Mouse (Mus musculus) retina, postnatal 7 days (tissue): ENCODE measurements at regions not wholly inside any gene's neighbourhood (a gene's known extent, or its start where the extent isn't known, plus 50 kb on each side); places are given as distances from the start of the nearest gene placed in this dataset.

Experiments used
- DNase-seq: peaks from one replicate; pipeline ENCODE4 v3.0.0-alpha.2; 2012; ENCODE audit warnings: low read depth, low spot score

DNA sequence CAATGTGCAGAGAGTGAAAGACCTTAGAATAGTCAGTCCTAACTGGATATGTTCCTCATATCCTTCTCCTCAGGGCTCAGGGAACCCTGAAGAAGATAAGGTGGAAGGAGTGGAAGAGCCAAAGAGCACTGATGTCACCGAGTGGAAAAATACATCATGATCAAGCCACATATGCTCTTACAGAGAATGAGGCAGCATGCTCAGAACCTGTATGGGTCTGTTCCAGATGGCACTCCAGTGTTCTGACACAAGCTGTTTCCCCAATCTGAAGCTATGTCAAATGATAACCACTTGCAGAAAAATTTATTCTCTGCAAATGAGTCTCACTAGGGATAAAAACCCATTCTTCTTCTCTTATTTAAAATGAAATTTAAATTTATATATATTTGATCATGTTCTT lies 572.6 kb upstream of the Robo2 start:
- no peak for DNase-seq

DNA sequence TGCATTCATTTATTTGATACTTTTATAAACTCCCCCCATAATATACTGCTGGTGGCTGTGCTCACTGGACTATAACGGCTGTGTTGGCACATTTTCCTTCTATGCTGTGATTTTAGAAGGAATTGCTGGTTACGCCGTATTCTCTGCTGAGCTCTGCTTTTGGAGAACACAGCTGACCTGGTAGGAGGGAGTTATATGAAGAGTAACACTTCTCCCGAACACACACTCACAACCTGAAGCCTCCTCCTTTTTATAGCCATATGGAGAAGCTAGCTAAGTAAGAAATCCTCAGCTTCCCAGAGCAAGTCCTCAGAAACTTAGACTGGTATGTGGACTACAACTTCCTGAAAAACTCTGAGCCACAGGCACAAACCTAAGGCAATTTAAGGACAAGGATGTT lies 554.5 kb upstream of the Robo2 start:
- no peak for DNase-seq

DNA sequence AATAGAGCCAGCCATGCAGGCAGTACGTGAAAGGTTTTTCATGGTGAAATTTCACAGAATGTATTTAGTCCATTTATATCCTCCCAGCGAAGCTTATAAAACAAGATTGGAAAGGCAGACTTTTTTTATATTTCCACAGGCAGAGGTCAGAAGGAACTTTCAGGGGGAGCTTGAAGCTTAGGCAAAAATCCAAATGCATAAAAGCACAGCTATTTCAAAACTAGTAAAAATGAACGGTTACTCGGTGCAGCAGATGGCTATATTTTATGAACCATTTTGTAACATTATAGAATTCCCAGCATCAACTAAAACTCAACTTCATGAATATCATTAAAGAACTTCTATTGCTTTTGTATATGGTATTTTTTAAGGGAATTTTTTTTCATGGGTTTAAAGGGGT lies 518.1 kb upstream of the Robo2 start:
- no peak for DNase-seq

DNA sequence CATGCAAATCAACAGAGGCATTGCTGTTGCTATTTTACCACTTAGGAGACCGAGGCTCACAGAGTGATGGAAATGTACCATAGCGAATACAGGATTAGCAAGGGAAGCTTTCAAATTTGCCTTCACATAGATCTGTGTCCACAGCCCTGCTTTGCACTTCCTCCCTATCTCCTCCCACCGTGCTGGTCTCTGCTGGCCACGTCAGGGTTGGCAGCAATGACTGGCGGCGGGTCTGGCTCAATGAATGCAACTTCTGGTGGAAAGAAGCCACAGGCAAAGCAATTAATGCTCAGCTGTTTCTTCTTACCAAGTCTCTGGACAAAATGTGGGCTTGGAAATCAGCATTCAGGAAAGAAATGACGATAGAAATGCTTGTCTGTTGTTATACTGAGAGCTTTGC lies 489.2 kb upstream of the Robo2 start:
- DNase-seq = peak; percentile 9

DNA sequence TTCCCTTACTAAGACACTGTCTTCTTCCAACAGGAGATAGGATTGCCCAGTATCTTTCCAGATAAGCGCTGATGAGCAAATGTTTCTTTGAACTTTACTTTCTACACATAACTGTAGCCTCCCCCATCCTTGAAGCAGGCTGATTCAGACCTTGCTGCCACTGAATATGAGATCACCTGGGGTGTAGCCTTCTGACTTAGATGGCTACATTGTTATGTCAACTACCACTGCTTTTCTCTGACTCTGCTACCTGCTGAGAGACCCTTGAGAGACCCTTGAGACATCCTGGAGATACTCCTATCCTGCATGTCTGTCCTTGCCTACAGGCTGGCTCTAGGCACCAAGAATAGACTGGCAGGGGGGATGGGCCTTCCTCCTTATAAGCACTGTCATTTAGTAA lies 476.1 kb upstream of the Robo2 start:
- DNase-seq = no peak

DNA sequence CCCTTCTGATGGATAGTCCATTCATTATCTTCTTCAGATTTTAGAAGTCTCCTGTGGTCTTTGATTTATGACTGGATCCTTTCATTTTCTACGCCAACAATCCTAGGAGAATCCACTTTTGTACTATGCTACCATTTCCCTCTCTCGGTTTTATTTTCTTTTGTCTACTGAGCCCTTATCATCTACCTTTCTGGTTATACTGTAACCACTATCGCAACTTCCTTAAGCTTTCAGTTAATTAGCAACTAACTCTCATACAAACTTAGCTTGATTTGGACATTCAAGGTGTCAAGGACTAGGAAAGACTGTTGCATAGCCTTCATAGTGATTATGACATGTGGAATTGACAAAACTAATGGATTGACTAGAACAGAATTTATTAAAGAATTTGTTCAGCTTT lies 467.0 kb upstream of the Robo2 start:
- no peak for DNase-seq

DNA sequence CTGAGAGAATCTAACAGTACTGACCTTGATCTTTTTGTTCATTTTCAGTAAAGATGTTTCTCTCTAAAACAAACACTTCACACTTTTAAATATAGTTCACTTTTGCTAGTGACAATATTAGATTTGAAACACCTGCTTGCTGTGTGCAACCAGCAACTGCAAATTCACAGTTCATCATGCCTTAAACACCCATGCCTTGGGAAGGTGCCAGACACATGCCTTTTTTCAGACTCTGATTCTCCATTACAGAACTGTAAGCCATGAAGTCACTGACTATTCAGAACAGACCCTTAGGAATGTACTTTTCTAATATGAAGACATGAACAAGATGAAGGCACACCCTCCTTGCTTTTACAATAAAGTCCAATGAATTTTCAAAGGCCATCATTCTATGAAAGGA lies 462.1 kb upstream of the Robo2 start:
- no peak for DNase-seq

DNA sequence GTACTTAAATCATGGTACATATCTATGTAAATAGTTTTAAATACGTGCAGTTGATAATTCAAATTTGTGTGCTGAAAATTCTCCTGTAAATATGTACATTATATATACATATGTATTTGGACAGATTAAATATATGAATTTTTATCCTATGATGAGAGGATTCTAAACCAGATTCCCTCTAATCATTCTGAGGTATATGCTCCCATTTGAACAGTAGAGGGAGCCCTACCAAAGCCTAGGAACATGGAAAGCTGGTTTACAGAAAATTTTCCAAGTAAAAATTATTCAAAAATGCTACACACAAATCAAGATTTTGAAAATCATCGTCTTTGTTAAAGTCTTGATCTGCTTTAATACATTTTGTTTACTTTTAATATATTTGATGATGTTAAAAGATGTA lies 446.1 kb upstream of the Robo2 start:
- DNase-seq = peak; percentile 2

DNA sequence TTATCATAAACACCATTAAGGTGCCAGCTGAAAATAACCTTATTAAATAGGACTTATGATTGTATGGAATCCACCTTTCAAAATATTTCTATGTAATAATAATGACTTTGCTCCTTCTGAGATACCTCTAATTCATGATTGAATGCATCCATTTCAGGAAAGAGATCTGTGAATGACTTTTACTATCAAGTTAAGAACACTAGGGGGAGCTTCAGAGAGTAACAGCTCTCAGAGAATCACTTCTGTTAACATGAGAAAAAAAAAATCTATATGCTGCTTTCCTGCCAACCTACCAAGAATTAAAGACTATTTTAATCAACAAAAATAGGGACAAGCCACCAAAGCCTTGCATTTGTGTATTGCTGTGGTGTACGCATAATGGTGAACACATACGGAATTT lies 428.4 kb upstream of the Robo2 start:
- DNase-seq = no peak

DNA sequence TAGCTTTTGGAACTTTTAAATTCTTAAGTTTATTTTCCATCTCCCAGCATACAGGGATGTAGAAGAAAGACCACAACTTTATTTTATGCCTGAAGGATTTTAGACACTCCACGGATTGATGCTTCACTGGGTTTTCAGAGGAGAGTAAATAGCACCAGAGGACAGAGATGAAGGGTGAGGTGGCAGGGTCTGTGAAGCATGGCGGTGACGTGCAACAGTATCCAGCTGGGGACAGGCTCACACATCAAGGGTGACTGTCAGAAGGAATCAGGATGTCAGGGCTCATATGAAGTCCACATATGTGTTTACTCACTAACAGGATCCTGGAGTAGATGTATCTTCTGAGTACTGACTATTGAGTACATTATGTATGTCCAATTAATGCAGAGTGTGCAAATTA lies 402.8 kb upstream of the Robo2 start:
- no peak for DNase-seq

DNA sequence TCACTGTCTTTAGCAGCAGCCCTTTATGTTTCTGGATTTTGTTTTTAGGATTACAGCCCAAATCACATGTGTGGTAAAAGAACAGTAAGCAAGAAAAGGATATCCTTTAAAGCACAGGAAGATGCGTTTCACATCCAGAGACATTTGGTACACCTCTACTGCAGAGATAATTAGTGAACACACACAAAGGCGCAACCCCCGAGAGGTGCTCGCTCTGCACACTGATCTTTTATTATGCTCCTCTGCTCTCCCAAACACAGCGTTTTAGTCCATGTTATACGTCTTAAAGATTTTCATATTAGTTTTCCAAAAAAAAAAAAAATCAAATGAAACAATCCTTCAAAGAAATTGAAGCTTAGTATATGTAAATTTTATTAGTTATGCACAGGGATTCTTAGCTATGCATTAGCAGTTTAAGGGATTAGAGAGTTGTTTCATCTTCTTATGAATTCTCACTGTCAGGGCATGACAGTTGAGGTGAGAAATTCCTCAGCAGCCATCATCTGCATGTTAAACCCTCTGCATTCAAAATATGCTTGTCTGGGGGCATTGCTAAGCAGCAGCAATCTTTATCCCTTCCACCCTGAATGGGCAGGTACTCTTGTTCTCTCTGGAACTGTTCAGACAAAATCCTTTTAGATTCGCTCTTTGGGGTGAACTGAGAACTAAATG lies 397.7 kb upstream of the Robo2 start:
- DNase-seq = no peak

DNA sequence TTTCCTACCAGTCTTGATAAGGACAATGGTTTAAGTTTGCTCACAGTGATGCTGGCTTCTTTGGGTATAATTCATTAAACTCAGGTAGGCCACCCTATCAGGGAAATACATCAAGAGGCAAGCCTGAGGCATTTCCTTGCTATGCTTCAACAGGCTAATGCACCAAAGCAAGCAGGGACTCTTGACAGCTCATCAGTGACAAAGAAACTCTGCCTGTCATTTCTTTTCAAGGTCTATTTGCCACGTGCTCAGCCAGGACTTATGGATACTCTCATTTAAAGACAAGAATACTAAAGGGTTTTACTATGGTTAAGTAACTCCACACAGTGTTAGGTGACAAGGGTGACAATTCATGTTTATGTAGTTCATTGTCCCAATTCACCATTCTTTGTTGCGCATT lies 395.1 kb upstream of the Robo2 start:
- no peak for DNase-seq

DNA sequence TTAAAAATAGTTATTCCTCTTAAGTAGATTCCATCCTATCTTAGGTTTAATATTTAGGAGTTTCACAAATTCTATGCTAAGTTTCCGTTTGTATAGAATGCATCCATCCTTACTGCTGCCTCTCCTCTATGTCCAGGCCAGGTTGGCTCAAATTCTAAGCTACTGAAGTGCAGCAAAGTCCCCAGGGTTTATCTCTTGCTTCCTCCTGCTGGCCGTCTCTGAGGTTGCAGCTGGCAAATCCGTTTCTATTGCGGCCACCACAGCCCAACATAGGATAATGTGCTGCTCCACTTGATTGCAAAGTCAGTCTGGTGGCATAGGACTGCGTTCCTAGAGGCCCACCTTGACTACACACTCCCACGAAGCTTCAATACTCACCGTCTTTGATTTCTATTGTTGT lies 389.7 kb upstream of the Robo2 start:
- peak; percentile 41 for DNase-seq

DNA sequence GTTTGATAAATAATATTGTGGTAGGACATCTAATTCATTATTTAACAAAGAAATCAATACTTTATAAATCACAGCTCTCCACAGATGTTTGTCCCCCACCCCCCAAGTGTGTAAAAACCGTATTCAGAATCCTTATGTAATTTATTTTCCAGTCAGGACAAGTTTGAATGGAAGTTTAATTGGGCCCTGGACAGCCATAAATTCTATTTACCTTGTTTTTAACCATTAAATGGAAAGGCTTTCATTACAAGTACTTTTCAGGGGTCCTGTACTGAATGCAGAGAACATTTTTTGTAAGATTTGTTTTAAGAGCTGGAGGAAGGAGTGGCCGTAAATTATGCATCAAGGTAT lies 384.7 kb upstream of the Robo2 start:
- DNase-seq = no peak

DNA sequence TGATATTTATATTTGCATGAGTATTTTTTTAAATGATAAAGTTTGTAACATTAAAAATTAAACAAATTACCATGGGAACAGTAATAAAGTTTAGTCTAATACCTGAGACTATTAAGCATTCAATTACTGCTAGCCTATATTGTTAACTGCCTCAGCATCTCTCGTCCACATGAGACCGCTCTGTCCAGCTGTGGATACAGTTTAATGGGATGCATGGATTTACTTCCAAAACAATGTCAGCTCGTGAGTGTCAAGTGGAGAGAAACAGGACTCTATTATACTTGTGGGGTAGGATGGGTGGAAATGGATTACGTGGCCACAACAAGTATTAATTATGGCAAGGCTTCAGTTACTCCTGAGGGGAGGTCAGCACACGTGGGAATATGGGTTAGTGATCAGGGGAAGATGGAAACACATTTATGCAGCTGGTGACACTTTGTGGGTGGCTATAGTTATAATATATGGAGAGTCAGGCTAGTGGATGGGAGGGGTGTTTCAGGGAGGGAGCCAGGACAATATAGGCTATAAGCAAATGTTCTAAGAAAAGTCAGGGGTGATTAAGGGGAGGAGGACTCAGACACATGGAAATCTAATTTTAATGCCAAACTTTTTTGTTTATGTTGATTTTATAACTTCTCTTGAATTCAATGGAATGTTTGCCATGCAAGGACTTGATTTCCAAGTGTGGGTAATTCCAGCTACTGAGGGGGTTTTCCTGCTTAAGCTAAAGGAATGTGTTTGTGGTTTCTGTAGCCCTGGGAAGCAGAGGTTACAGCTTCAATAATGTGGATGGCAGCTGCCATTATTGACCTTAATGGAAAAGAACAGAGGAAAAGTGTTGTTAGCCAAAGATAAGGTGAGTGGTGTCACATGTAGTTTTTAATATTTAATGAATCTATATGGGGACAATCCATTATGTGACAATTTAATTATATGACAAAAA lies 384.0 kb upstream of the Robo2 start:
- no peak for DNase-seq

DNA sequence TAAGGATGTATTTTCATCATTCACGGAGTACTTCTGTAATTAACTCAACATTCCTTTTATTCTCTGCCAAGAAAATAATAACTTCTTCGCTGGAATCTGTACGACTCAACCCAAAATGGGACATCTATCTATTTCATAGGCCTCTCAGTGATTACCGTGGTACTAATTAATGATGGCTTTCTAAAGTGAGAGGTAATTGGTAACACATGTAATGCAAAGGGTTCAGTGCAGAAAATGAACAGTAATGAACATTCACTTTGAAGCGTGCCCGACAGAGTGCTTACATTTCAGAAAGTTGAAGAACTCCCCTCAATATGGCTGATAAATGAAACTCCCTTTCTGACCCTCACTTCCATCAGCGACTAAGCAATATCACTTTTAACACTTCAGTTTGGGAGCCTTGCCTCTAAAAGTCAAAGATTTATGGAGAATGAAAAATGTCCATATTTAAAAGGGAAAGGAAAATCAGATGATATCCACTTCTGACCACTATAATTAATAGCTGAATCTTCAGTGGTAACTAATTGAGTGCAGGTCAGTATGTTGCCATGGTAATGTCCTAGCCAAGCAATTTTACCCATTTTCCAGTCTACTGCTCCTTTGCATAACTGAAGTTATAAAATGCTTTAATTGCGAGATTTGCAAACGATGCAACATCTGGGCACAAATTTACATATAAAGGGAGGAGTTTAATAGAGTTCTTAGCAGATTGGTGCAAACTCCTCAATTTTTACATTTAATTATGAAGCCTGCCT lies 373.9 kb upstream of the Robo2 start:
- DNase-seq = no peak

DNA sequence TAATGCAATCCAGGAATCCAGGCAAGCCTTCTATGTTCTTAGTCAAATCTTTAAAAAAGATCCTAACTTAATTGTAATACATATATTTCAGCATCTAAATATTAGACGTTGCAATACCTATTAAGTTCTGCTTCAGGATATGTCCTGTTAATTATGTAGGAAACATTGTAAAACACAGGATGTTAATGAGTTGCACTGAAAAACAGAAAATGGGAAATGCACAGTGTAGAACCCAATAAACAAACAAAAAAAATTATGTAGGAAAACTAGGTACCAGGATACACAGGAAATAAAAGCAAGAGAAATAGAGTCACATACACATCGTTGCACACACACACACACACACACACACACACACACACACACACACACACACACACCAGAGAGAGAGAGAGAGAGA lies 368.8 kb upstream of the Robo2 start:
- no peak for DNase-seq

DNA sequence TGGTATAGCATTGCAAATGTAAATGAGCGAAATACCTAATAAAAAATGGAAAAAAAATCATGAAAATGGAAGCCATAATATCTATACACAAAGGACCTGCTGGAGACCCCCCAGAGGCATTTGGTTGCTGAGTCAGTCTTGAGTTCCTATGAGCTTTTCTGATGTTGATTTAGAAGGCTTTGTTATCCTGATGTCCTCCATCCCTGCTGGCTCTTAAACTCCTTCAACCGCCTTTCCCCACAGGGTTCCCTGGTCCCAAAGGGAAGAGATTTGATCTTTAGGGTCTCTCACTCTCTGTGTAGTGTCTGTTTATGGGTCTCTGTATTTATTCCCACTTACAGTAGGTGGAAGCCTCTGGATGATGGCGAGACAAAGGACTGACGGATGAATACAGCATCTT lies 356.6 kb upstream of the Robo2 start:
- DNase-seq = no peak

DNA sequence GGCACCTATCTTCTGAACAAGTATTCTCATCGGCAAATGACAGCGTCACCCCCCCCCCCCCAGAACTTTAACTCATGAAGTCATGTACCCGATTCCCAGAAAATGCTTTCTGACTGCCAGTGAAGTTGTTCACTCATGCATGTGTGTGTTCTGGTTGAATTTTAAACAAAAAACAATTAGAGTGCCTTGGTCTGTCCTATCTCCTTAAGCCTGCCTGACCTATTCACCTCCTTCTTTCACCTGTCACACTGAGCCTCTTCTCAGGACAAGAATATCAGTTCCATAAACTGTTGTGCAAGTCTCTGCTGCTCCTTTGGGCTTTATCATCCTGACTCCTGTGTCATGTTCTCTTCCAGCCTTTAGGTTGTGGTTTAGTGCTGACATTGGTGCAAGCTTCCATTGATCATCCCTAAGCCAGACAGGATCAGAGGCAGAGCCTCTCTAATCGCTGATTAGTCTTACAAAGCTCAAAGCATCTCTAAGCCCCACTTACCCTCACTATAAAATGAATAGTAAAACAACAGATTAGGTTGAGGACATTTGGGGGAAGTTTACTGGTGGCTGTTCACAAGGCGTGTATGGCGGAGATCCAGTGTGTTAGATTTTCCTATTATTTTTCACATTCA lies 345.2 kb upstream of the Robo2 start:
- peak; percentile 54 for DNase-seq

DNA sequence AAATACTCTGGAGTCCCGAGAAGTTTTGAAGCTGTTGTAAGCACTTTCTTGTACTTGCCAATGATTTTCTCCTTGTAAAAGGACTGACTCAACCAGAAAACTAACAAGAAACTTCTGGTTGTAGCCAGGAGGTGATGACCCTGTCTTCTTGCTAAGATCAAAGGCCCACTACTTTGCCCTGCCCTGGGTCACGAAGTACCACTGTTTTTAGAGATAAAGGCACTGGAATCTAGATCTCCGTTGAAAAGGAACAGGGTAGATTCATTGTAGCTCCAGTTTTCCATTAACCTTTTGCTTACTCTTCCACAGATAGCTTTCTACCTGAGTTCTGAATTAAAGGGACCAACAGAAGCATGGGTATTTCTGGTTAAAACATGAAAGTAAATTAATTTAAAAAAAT lies 339.3 kb upstream of the Robo2 start:
- DNase-seq = no peak

DNA sequence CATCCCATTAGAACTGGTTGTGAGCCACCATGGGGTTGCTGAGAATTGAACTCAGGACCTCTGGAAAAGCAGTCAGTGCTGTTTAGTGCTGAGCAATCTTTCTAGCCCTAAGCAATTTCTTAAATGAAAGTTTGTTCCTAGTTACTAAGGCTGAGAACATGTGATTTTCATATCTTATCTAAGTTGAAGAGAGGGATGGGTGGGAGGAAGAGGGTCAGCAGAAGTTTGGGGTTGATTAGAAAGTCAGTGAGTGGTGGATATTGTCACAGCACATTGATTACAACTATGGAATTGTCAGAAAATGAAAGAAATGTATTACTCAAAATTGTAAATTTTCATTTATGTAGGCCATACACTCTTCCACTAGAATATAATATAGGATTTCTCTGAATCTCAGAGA lies 337.4 kb upstream of the Robo2 start:
- DNase-seq = no peak

DNA sequence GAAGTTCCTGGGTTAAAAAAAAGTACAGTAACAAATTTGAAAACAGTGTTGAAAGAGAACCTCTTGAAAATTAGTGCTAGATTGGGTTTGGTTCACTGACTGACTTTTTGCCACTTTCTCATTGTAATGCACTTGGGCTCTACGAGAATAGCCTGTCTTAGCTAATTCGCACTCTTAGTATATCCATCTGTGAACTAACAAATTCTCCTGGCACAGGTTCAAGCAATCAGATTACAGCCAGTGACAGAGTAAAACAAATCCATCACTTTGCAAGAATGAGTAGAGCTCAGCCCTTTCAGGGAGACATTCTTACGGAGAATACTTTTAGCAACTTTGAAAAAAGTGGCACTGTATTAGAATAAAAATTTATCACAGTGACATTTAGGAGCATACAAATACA lies 331.9 kb upstream of the Robo2 start:
- no peak for DNase-seq
